Mouse (Mus musculus) embryonic fibroblast, embryonic 13.5 days (primary cell): ENCODE measurements around the gene Gm20538.

Experiments
- CTCF ChIP-seq: IDR thresholded peaks from 2 replicates; pipeline ENCODE4 v1.5.1; 2011; ENCODE audit warnings: mild to moderate bottlenecking, control low read depth, low read length, moderate library complexity, borderline replicate concordance; ENCODE audit not compliant: insufficient read depth
- POLR2A ChIP-seq: IDR thresholded peaks from 2 replicates; pipeline ENCODE4 v1.6.1; 2011; ENCODE audit warnings: low read depth, mild to moderate bottlenecking, control low read depth, low read length, moderate library complexity

- no peak for TF ChIP-seq CTCF
- no peak for TF ChIP-seq POLR2A
These were observed 7.2 kb downstream of the Gm20538 start, which contains the start of gene Sec31b for GRCm38 (mm10) chr19:44545321-44546041.
